Mouse (Mus musculus): Measurements from ENCODE around the gene Kdm7a.

DNA sequence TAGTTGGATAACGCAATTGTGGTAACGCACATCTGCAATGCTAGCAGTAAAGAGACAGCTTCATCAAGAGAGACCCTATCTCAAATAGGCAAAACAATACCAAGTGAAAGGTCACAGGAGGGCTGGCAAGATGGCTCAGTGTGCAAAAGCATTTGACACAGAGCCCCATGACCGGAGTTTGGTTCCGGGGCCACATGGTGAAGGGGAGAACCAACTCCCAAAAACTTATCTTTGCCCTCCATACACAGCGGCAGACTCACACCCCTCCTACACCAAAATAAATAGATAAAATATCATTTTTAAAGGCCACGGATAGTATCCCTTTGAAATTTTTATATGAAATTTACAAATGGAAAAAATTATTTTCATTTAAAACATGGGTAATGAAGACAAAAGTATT, 44.6 kb downstream of the Kdm7a start:
- no peak for TF ChIP-seq CTCF (conservative IDR thresholded peaks at IDR 0.05; ENCODE audit: insufficient read depth, insufficient read length, low read depth, low read length)
- TF ChIP-seq POLR2A (IDR thresholded peaks at IDR 0.05; ENCODE audit: low read depth, low read length): no peak

All from kidney, adult 2 months (tissue).